Mouse (Mus musculus): ENCODE results near the gene Pde9a. TPM values are rescaled to one million over a fixed set of nuclear protein-coding genes. Genes with fewer than 3 reads are reported as not detected.
"Not testable (repeated sequence)": the region's sequence is repeated elsewhere in the genome, so short reads cannot be mapped to it uniquely, and the experiment has no call there.

Pde9a gene
- 5.5 and 5.6 TPM in 2 replicates for polyA plus RNA-seq (2016; fragmentation: Nextera tagmentation; extraction: Ambion mirVana)

DNA sequence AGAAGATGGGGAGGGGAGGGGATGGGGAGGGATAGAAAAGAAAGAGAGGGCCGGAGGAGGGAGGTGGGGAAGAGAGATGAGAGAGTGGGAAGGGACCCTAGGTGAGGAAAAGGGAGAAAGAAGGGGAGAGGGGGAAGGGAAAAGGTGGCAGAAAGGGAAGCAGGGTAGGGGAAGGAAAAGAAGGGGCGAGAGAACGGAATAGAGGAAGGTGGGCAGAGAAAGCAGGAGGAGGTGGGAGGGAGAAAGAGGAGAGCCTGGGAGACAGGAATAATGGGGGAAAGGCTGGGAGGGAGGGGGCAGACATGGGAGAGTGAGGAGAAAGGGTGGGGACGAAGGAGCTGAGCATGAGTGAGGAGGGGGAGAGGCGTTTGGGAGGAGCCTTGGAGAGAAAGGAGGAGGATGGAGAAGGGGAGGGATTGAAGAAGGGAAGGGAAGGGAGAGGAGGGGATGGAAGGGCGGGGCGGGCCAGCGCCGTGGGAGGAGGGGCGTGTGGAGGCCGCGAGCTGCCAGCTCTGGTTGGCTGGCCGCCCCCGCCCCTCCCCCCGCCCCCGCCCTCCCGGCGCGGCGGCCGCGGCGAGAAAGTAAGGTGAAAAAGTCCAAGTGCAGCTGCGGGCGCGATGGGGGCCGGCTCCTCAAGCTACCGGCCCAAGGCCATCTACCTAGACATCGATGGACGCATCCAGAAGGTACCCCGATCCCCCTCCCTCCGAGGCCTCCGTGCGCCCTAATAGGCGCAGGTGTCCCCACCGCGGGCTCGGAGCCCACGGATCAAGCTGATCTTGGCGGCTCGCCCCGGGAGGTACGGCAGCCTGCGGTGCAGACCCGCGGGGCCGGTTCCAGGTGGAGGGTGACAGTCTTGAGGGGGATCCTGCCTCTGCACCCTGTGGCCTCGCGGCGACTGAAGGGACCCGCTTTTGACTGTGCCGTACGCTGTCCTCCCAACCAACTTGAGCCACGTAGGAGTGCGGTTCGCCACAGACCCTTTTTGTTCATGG, at the start of gene Pde9a:
Gene Pde9a (plus strand): TSS at position 540 of the 995 bp plus-strand sequence.
- WGBS, result 1% methylated on average over 45 of the region's 56 CpGs
- Histone ChIP-seq H3K27me3 (replicated peaks) (peaks cover 32% of the 10 kb centered on the region), H3K9ac (peak within 1 kb of the TSS; percentile 72), H3K9me3 (replicated peaks) (no peaks in the 10 kb centered on the region), H3K4me3 (peak within 1 kb of the TSS; percentile 76), H3K36me3 (no peaks in the 10 kb centered on the region), H3K4me2 (peak within 1 kb of the TSS; percentile 93), H3K4me1 (replicated peaks) (peaks cover 37% of the 10 kb centered on the region), H3K27ac (ENCODE audit: poor library complexity, severe bottlenecking) (peak within 1 kb of the TSS; percentile 19; the same call in 1 of the 2 replicates)
- ATAC-seq (ENCODE audit: insufficient number of reproducible peaks, low FRiP score), result peak; percentile 76

DNA sequence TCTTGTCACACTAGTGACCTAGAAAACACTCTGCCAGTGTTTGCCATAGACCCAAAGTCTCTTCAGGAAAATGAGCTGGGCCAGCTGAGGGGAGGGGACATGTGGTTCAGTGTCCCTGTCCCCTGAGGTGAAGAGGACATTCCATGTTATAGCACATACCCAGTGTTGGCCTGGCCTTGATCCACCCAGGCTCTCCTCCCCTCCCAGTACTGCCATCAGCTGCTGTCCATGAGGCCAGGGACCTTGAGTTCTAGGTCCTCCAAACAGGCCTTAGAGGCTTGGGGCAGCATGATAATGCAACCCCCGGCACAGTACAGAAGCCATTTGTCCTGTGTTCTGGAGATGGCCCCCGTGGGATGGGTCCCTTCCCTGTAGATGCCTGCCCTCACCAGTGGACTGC, 46.2 kb upstream of the Pde9a start:
- no peak overlapping the region for H3K4me3 ChIP-seq

DNA sequence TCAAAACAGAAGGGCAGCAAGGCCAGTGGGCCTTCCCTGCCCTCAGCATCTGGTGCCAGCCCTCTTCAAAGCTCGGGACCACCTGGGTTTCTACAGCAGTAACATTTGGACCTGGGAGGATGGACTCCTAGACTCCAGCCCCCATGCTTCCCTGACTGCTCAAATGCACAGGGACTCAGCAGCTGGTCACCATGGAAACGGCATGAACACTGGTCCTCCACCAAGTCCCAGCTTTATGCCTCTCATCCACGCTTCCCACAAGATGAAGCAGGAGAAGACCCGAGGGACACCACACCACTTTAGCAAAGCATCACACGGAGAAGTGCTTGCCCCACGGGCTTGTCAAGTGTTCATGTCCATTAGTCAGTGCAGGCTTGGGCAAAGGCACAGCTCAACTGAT, 43.8 kb upstream of the Pde9a start:
- Histone ChIP-seq H3K27ac (ENCODE audit: poor library complexity, severe bottlenecking) (no peak overlapping the region), H3K4me1 (replicated peaks) (0 out of 2 replicates have a peak, but pooled peaks cover 7% of the 10 kb centered on the region), H3K9ac (no peak overlapping the region), H3K9me3 (replicated peaks) (no peaks in the 10 kb centered on the region), H3K4me2 (no peak overlapping the region), H3K27me3 (replicated peaks) (peaks cover 7% of the 10 kb centered on the region; the same call in 1 of the 2 replicates), H3K4me3 (no peak overlapping the region), H3K36me3 (no peaks in the 10 kb centered on the region)
- WGBS, result 72% methylated on average over 6 of the region's 6 CpGs
- no peak for ATAC-seq (ENCODE audit: insufficient number of reproducible peaks, low FRiP score)

More for the DNA sequence above, 46.2 kb upstream of the Pde9a start:
- H3K4me1 ChIP-seq (replicated peaks), result 0 out of 2 replicates have a peak, but pooled peaks cover 7% of the 10 kb centered on the region
- no peaks in the 10 kb centered on the region for H3K36me3 ChIP-seq
- no peaks in the 10 kb centered on the region for H3K9me3 ChIP-seq (replicated peaks)
- H3K9ac ChIP-seq, result no peak overlapping the region
- H3K27me3 ChIP-seq (replicated peaks), result peaks cover 7% of the 10 kb centered on the region; the same call in 1 of the 2 replicates
- 79% methylated on average over 2 of the region's 2 CpGs for WGBS
- no peak overlapping the region for H3K4me2 ChIP-seq
- no peak overlapping the region for H3K27ac ChIP-seq (ENCODE audit: poor library complexity, severe bottlenecking)
- ATAC-seq (ENCODE audit: insufficient number of reproducible peaks, low FRiP score), result no peak

DNA sequence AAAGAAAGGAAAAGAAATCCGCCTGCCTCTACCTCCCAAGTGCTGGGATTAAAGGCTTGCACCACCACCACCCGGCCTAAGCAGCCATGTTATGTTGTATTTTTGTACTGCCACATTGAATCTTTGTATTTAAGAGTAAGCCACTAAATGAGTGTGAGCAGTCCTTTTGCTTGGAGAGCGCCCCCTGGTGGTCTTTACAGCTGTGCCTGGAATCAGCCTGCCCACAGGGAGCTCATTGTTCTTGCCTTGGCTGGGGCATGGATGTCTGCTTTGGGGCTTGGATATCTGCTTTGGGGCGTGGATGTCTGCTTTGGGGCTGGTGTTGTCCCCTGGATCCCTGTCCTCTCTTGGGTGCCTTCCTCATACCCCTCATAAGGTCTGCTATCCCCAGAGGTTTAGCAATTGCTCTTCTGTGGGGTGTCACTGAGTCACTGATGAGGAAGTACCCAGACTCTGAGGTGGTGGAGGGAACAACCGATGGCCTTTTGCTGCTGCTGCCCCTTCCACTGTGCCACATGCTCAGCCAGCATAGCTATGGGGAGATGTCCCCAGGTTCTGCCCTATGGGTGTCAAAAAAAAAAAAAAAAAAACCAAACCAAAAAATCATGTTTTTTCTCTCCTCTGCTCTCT, 41.7 kb upstream of the Pde9a start:
- 41% methylated on average over 5 of the region's 5 CpGs for WGBS
- Histone ChIP-seq H3K9me3 (replicated peaks) (no peaks in the 10 kb centered on the region), H3K27me3 (replicated peaks) (no peaks in the 10 kb centered on the region), H3K27ac (ENCODE audit: poor library complexity, severe bottlenecking) (no peak overlapping the region), H3K9ac (no peak overlapping the region), H3K4me3 (no peak overlapping the region), H3K36me3 (no peaks in the 10 kb centered on the region), H3K4me1 (replicated peaks) (0 out of 2 replicates have a peak, but pooled peaks cover 7% of the 10 kb centered on the region), H3K4me2 (no peak overlapping the region)
- no peak; the same call in 1 of the 2 replicates for ATAC-seq (ENCODE audit: insufficient number of reproducible peaks, low FRiP score)

DNA sequence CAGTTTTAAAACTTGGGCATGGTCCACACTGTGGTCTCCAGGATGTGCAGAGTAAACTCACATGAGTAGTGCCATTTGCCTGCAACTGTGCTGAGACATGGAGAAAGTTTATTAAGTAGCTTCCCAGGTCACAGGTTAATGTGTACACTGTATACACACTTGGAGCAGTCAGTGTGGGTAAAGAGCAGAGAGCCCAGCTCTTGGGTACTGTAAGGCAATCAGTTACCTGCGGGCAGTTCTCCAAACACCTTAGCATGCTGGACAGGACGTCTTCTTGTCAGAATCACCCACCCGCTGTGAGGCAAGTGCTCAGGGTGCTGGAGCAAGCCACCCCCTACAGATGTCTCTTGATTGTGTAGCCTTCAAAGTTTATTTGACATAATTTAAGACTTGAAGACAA, 41.2 kb upstream of the Pde9a start:
- Histone ChIP-seq H3K27ac (ENCODE audit: poor library complexity, severe bottlenecking) (no peak overlapping the region), H3K4me2 (no peak overlapping the region), H3K36me3 (no peaks in the 10 kb centered on the region), H3K27me3 (replicated peaks) (no peaks in the 10 kb centered on the region), H3K4me1 (replicated peaks) (0 out of 2 replicates have a peak, but pooled peaks cover 7% of the 10 kb centered on the region), H3K4me3 (no peak overlapping the region), H3K9ac (no peak overlapping the region), H3K9me3 (replicated peaks) (no peaks in the 10 kb centered on the region)
- ATAC-seq (ENCODE audit: insufficient number of reproducible peaks, low FRiP score), result no peak
- 81% methylated on average over 3 of the region's 3 CpGs for WGBS

DNA sequence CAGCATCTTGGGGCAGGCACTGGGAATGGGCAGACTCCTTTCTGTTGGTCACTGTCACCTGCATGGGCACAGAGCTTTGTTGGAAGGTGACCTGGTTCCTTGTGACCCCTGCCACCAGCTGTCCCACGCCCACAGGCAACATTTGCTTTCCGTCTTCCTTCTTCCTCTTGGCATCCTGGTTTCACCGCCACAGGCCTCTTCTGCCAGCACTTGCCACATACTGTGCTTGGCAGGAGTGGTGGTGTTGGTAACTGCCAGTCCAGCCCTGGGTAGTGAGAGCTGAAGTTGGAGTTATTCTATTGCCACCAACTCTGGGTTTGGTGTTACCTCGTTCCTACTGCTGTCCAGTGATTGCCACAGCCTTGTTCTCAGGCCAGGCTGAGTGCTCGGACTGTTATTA, 37.9 kb upstream of the Pde9a start:
- no peaks in the 10 kb centered on the region for H3K9me3 ChIP-seq (replicated peaks)
- H3K4me3 ChIP-seq, result no peak overlapping the region
- H3K4me2 ChIP-seq, result no peak overlapping the region
- no peaks in the 10 kb centered on the region for H3K27me3 ChIP-seq (replicated peaks)
- H3K4me1 ChIP-seq (replicated peaks), result 0 out of 2 replicates have a peak, but pooled peaks cover 8% of the 10 kb centered on the region
- no peak for ATAC-seq (ENCODE audit: insufficient number of reproducible peaks, low FRiP score)
- WGBS, result 83% methylated on average over 5 of the region's 5 CpGs
- H3K9ac ChIP-seq, result no peak overlapping the region
- H3K36me3 ChIP-seq, result no peaks in the 10 kb centered on the region
- H3K27ac ChIP-seq (ENCODE audit: poor library complexity, severe bottlenecking), result no peak overlapping the region

DNA sequence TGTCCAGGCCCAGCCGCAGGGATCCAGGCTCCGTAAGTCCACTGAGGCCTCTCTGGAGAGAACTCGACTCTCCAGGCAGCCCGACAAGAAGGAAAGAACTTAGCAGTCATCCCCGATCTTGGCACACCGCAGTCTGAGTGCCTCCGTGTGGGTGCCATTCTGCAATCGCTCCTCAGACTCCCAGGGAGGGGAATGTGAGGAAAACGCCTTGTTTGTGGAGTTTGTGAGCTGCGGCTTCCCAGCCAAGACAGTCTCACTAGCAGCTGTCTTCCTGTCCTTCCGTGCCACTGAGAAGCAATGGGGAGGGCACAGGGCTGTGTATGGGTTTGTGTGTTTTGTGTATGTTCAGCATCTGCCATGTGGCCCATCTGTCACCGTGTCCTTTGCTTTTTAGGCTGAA, 36.6 kb upstream of the Pde9a start:
- Histone ChIP-seq H3K9ac (no peak overlapping the region), H3K36me3 (no peaks in the 10 kb centered on the region), H3K4me2 (no peak overlapping the region), H3K9me3 (replicated peaks) (no peaks in the 10 kb centered on the region), H3K4me1 (replicated peaks) (0 out of 2 replicates have a peak, but pooled peaks cover 6% of the 10 kb centered on the region), H3K4me3 (no peak overlapping the region), H3K27me3 (replicated peaks) (no peaks in the 10 kb centered on the region), H3K27ac (ENCODE audit: poor library complexity, severe bottlenecking) (no peak overlapping the region)
- 80% methylated on average over 12 of the region's 12 CpGs for WGBS
- no peak for ATAC-seq (ENCODE audit: insufficient number of reproducible peaks, low FRiP score)

DNA sequence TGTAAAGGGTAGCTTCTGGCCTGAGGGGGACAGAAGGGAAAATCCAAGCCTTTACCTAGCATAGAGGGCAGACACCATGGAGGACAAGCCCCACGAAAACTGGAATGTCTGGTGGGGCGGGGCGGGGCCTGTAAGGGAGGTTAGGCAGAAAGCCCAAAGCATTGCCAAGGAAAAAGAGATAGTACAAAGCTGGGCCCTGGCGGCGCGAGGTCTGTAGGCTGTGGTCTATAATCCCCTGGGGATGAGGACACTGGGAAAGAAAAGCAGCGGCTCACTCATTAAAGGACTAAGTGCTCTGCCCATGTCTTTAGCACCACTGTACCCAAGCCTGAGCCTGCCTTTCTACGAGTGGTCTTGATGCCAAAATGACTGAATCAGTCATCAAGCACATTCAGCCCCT, 34.0 kb upstream of the Pde9a start:
- Histone ChIP-seq H3K36me3 (no peaks in the 10 kb centered on the region), H3K4me2 (no peak overlapping the region), H3K9me3 (replicated peaks) (no peaks in the 10 kb centered on the region), H3K4me1 (replicated peaks) (0 out of 2 replicates have a peak, but pooled peaks cover 6% of the 10 kb centered on the region), H3K4me3 (no peak overlapping the region), H3K9ac (no peak overlapping the region), H3K27ac (ENCODE audit: poor library complexity, severe bottlenecking) (no peak overlapping the region), H3K27me3 (replicated peaks) (no peaks in the 10 kb centered on the region)
- WGBS, result 63% methylated on average over 8 of the region's 8 CpGs
- ATAC-seq (ENCODE audit: insufficient number of reproducible peaks, low FRiP score), result no peak

DNA sequence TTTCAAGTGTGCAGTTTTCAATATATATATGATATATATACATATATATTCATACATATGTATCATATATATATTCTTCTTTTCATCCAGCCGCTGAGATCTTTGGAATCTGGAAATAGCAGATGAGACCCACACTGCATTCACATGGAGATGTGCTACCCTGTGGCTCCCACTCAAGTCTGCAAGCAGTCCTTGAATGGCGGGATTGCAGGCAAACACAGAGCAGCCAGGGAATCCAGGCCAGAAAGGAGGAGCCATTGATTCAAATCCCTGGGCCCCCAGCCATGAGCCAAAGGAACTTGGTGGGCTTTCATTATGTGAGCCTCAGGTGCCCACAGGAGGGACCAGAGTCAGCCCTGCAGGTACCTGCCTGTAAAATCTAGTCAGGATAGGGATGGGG, 32.8 kb upstream of the Pde9a start:
- Histone ChIP-seq H3K9ac (no peak overlapping the region), H3K36me3 (no peaks in the 10 kb centered on the region), H3K27ac (ENCODE audit: poor library complexity, severe bottlenecking) (no peak overlapping the region), H3K9me3 (replicated peaks) (no peaks in the 10 kb centered on the region), H3K4me2 (no peak overlapping the region), H3K4me3 (no peak overlapping the region), H3K27me3 (replicated peaks) (no peaks in the 10 kb centered on the region), H3K4me1 (replicated peaks) (0 out of 2 replicates have a peak, but pooled peaks cover 6% of the 10 kb centered on the region)
- 84% methylated on average over 2 of the region's 2 CpGs for WGBS
- no peak for ATAC-seq (ENCODE audit: insufficient number of reproducible peaks, low FRiP score)

DNA sequence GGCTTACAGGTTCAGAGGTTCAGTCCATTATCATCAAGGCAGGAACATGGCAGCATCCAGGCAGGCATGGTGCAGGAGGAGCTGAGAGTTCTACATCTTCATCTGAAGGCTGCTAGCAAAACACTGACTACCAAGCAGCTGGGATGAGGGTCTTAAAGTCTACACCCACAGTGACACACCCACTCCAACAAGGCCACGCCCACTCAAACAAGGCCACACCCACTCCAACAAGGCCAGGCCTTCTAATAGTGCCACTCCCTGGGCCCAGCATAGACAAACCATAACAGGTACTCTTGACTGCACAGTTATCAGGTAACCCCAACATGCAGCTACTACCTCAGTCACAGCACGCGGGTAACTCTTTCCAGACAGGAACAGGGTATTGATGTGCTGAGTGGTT, 31.3 kb upstream of the Pde9a start:
- not testable (repeated sequence) for H3K4me1 ChIP-seq (replicated peaks)

More for the DNA sequence above, 31.3 kb upstream of the Pde9a start:
- H3K4me3 ChIP-seq; H3K36me3 ChIP-seq; H3K9ac ChIP-seq; ATAC-seq (ENCODE audit: insufficient number of reproducible peaks, low FRiP score); H3K4me2 ChIP-seq; H3K27ac ChIP-seq (ENCODE audit: poor library complexity, severe bottlenecking); H3K27me3 ChIP-seq (replicated peaks); H3K9me3 ChIP-seq (replicated peaks): not testable (repeated sequence)
- 61% methylated on average over 3 of the region's 3 CpGs for WGBS

Measured in heart, embryonic 12.5 days (tissue).